Mouse (Mus musculus): ENCODE data around the gene Svs6. TPM values are rescaled to one million over a fixed set of nuclear protein-coding genes. Genes with fewer than 3 reads are reported as not detected.

The Svs6 gene
- polyA plus RNA-seq, 1 experiment, result not detected

DNA sequence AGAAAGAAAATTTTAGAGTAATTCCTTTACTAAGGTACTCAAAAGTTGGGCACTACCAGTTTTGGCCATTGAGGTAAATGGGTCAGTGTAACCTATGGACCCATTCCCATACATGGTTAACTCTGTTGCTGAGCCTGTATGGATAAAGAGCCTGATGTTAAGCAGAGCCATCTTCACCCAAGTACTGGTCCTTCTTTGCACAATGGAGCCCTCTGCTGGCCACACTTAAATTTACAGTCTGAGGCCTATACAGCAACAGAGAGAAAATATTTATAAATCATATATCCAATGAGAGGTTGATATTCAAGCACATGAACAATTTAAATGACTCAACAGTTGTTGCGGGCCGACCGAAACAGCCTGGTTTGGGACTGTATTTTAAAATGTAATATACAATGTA is 32.4 kb downstream of the Svs6 start:
- Histone ChIP-seq H3K36me3 (ENCODE audit: control insufficient read depth, insufficient read depth, low read length, poor library complexity, severe bottlenecking) (no peaks in the 10 kb centered on the region), H3K9me3 (replicated peaks; ENCODE audit: control insufficient read depth, insufficient read depth, low read length, poor library complexity, severe bottlenecking) (0 out of 2 replicates have a peak, but pooled peaks cover 2% of the 10 kb centered on the region), H3K27ac (ENCODE audit: insufficient read depth, low read length) (no peak overlapping the region), H3K4me1 (ENCODE audit: control insufficient read depth, insufficient read depth, low read length) (no peaks in the 10 kb centered on the region), H3K4me3 (ENCODE audit: low read depth, low read length) (no peak overlapping the region), H3K27me3 (ENCODE audit: control insufficient read depth, insufficient read depth, low read length, poor library complexity, severe bottlenecking) (no peaks in the 10 kb centered on the region; the same call in 1 of the 2 replicates), H3K9ac (ENCODE audit: low read depth, poor library complexity, severe bottlenecking) (no peak overlapping the region)
- TF ChIP-seq EP300 (IDR thresholded peaks at IDR 0.05; ENCODE audit: insufficient read depth, low read depth, low read length) (no peak), CTCF (IDR thresholded peaks at IDR 0.05; ENCODE audit: low read depth, low read length) (no peak), POLR2A (IDR thresholded peaks at IDR 0.05; ENCODE audit: insufficient read depth, low read length) (no peak)

DNA sequence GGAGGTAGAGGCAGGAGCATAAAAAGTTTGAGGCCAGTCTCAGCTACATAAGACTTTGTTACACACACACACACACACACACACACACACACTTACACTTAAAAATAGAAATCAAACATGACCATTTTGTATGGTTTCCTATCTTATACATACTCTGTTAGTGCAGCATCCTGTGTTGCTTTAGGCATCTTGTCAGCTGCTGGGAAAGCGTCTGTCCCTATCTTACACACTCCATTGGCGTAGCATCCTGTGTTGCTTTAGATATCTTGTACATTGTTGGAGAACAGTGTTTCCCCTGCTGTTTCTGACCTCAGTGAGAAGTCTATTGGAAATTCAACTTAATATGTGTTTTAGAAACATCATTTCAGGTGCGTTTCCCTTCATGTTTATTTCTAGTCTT is 36.1 kb downstream of the Svs6 start:
- no peaks in the 10 kb centered on the region for H3K4me1 ChIP-seq (ENCODE audit: control insufficient read depth, insufficient read depth, low read length)

GRCm38 (mm10) chr2:164353356-164353755 is 36.8 kb downstream of the Svs6 start:
- H3K36me3 ChIP-seq (ENCODE audit: control insufficient read depth, insufficient read depth, low read length, poor library complexity, severe bottlenecking), result no peaks in the 10 kb centered on the region
- no peaks in the 10 kb centered on the region for H3K4me1 ChIP-seq (ENCODE audit: control insufficient read depth, insufficient read depth, low read length)
- H3K4me3 ChIP-seq (ENCODE audit: low read depth, low read length), result no peak overlapping the region
- no peak overlapping the region for H3K9ac ChIP-seq (ENCODE audit: low read depth, poor library complexity, severe bottlenecking)
- H3K27me3 ChIP-seq (ENCODE audit: control insufficient read depth, insufficient read depth, low read length, poor library complexity, severe bottlenecking), result no peaks in the 10 kb centered on the region; the same call in 1 of the 2 replicates
- 0 out of 2 replicates have a peak, but pooled peaks cover 2% of the 10 kb centered on the region for H3K9me3 ChIP-seq (replicated peaks; ENCODE audit: control insufficient read depth, insufficient read depth, low read length, poor library complexity, severe bottlenecking)
- no peak for TF ChIP-seq EP300 (IDR thresholded peaks at IDR 0.05; ENCODE audit: insufficient read depth, low read depth, low read length)
- no peak for TF ChIP-seq POLR2A (IDR thresholded peaks at IDR 0.05; ENCODE audit: insufficient read depth, low read length)
- TF ChIP-seq CTCF (IDR thresholded peaks at IDR 0.05; ENCODE audit: low read depth, low read length), result no peak
- no peak overlapping the region for H3K27ac ChIP-seq (ENCODE audit: insufficient read depth, low read length)

More for the DNA sequence above, 36.1 kb downstream of the Svs6 start:
- Histone ChIP-seq H3K36me3 (ENCODE audit: control insufficient read depth, insufficient read depth, low read length, poor library complexity, severe bottlenecking) (no peaks in the 10 kb centered on the region), H3K4me3 (ENCODE audit: low read depth, low read length) (no peak overlapping the region), H3K9ac (ENCODE audit: low read depth, poor library complexity, severe bottlenecking) (no peak overlapping the region), H3K27ac (ENCODE audit: insufficient read depth, low read length) (no peak overlapping the region), H3K9me3 (replicated peaks; ENCODE audit: control insufficient read depth, insufficient read depth, low read length, poor library complexity, severe bottlenecking) (0 out of 2 replicates have a peak, but pooled peaks cover 2% of the 10 kb centered on the region), H3K27me3 (ENCODE audit: control insufficient read depth, insufficient read depth, low read length, poor library complexity, severe bottlenecking) (no peaks in the 10 kb centered on the region; the same call in 1 of the 2 replicates)
- TF ChIP-seq EP300 (IDR thresholded peaks at IDR 0.05; ENCODE audit: insufficient read depth, low read depth, low read length), result no peak
- no peak for TF ChIP-seq POLR2A (IDR thresholded peaks at IDR 0.05; ENCODE audit: insufficient read depth, low read length)
- no peak for TF ChIP-seq CTCF (IDR thresholded peaks at IDR 0.05; ENCODE audit: low read depth, low read length)

- Histone ChIP-seq H3K4me1 (ENCODE audit: control insufficient read depth, insufficient read depth, low read length) (no peaks in the 10 kb centered on the region), H3K9ac (ENCODE audit: low read depth, poor library complexity, severe bottlenecking) (no peak overlapping the region), H3K4me3 (ENCODE audit: low read depth, low read length) (no peak overlapping the region), H3K9me3 (replicated peaks; ENCODE audit: control insufficient read depth, insufficient read depth, low read length, poor library complexity, severe bottlenecking) (no peaks in the 10 kb centered on the region), H3K27me3 (ENCODE audit: control insufficient read depth, insufficient read depth, low read length, poor library complexity, severe bottlenecking) (no peaks in the 10 kb centered on the region; the same call in 1 of the 2 replicates), H3K27ac (ENCODE audit: insufficient read depth, low read length) (no peak overlapping the region), H3K36me3 (ENCODE audit: control insufficient read depth, insufficient read depth, low read length, poor library complexity, severe bottlenecking) (no peaks in the 10 kb centered on the region)
- TF ChIP-seq EP300 (IDR thresholded peaks at IDR 0.05; ENCODE audit: insufficient read depth, low read depth, low read length) (no peak), CTCF (IDR thresholded peaks at IDR 0.05; ENCODE audit: low read depth, low read length) (no peak), POLR2A (IDR thresholded peaks at IDR 0.05; ENCODE audit: insufficient read depth, low read length) (no peak)
Measured at GRCm38 (mm10) chr2:164356177-164356967, 39.8 kb downstream of the Svs6 start.

GRCm38 (mm10) chr2:164358373-164358772 is 41.8 kb downstream of the Svs6 start:
- Histone ChIP-seq H3K27ac (ENCODE audit: insufficient read depth, low read length) (no peak overlapping the region), H3K4me1 (ENCODE audit: control insufficient read depth, insufficient read depth, low read length) (no peaks in the 10 kb centered on the region), H3K4me3 (ENCODE audit: low read depth, low read length) (no peak overlapping the region), H3K9ac (ENCODE audit: low read depth, poor library complexity, severe bottlenecking) (no peak overlapping the region), H3K27me3 (ENCODE audit: control insufficient read depth, insufficient read depth, low read length, poor library complexity, severe bottlenecking) (no peaks in the 10 kb centered on the region; the same call in 1 of the 2 replicates), H3K9me3 (replicated peaks; ENCODE audit: control insufficient read depth, insufficient read depth, low read length, poor library complexity, severe bottlenecking) (no peaks in the 10 kb centered on the region), H3K36me3 (ENCODE audit: control insufficient read depth, insufficient read depth, low read length, poor library complexity, severe bottlenecking) (no peaks in the 10 kb centered on the region)
- peak; percentile 56 for TF ChIP-seq CTCF (IDR thresholded peaks at IDR 0.05; ENCODE audit: low read depth, low read length)
- no peak for TF ChIP-seq EP300 (IDR thresholded peaks at IDR 0.05; ENCODE audit: insufficient read depth, low read depth, low read length)
- TF ChIP-seq POLR2A (IDR thresholded peaks at IDR 0.05; ENCODE audit: insufficient read depth, low read length), result no peak

DNA sequence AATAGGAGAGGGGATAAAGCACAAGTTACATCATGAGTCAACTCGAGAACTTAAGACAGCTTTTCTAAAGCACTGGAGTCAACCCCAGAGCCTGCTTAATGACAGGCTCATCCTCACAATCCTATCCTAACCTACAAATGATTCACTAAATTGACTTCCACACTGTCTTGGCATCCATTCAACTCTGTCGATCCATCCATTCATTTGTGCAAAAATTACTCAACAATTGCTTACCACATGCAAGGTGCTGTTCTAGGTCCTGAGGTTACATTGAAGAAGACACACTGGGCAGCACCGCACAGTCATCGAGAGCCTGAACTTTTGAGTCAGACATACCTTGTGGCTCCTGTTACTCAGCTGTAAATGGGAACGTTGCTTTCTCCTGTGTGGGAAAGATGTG is 42.5 kb downstream of the Svs6 start:
- TF ChIP-seq EP300 (IDR thresholded peaks at IDR 0.05; ENCODE audit: insufficient read depth, low read depth, low read length), result no peak
- TF ChIP-seq POLR2A (IDR thresholded peaks at IDR 0.05; ENCODE audit: insufficient read depth, low read length), result no peak
- TF ChIP-seq CTCF (IDR thresholded peaks at IDR 0.05; ENCODE audit: low read depth, low read length), result no peak
- no peak overlapping the region for H3K27ac ChIP-seq (ENCODE audit: insufficient read depth, low read length)
- no peaks in the 10 kb centered on the region for H3K36me3 ChIP-seq (ENCODE audit: control insufficient read depth, insufficient read depth, low read length, poor library complexity, severe bottlenecking)
- H3K4me3 ChIP-seq (ENCODE audit: low read depth, low read length), result no peak overlapping the region
- H3K27me3 ChIP-seq (ENCODE audit: control insufficient read depth, insufficient read depth, low read length, poor library complexity, severe bottlenecking), result no peaks in the 10 kb centered on the region; the same call in 1 of the 2 replicates
- no peaks in the 10 kb centered on the region for H3K4me1 ChIP-seq (ENCODE audit: control insufficient read depth, insufficient read depth, low read length)
- no peaks in the 10 kb centered on the region for H3K9me3 ChIP-seq (replicated peaks; ENCODE audit: control insufficient read depth, insufficient read depth, low read length, poor library complexity, severe bottlenecking)
- no peak overlapping the region for H3K9ac ChIP-seq (ENCODE audit: low read depth, poor library complexity, severe bottlenecking)

Measured in ES-Bruce4 (cell line).